In genomic region chr4:43530581-43530980, GRCm38 (mm10) we compare ENCODE assay signal across 10 mouse cellular contexts. TPM values are rescaled to one million over a fixed set of nuclear protein-coding genes. Genes with fewer than 3 reads are reported as not detected.
DNase-seq lines count a peak whose midpoint lies in the region; ATAC-seq and TF ChIP-seq lines count a peak whose summit lies in the region.
"Had no signal": no experiment of that assay in that cellular context is flagged by ENCODE, and none has a peak within 500 bp of the region (broad histone marks: within the 10 kb centered on the region; RNA-seq: fewer than 3 reads in every experiment).

No protein-coding gene starts in this region.

- H3K4me1 ChIP-seq in forebrain, embryonic 11.5 days (replicated peaks; ENCODE audit: control insufficient read depth, insufficient read depth, low read length): no peaks in the 10 kb centered on the region
- no peaks in the 10 kb centered on the region for H3K4me1 ChIP-seq in forebrain, embryonic 16.5 days (replicated peaks; ENCODE audit: control insufficient read depth, insufficient read depth, low read length)
- H3K4me1 ChIP-seq in heart, postnatal 0 days (ENCODE audit: control insufficient read depth, insufficient read depth): no peaks in the 10 kb centered on the region
- H3K4me1 ChIP-seq in small intestine, adult 2 months (ENCODE audit: control insufficient read depth, insufficient read depth, insufficient read length, low read length): peaks cover 3% of the 10 kb centered on the region; the same call in 1 of the 2 replicates
- H3K4me1 ChIP-seq: neural tube, embryonic 12.5 days had no signal

- H3K36me3 ChIP-seq in forebrain, embryonic 11.5 days (ENCODE audit: control insufficient read depth, insufficient read depth, low read length): no peaks in the 10 kb centered on the region; the same call in 1 of the 2 replicates
- H3K36me3 ChIP-seq in forebrain, embryonic 16.5 days (ENCODE audit: control insufficient read depth, insufficient read depth): peaks cover 21% of the 10 kb centered on the region
- H3K36me3 ChIP-seq in heart, postnatal 0 days (replicated peaks; ENCODE audit: control insufficient read depth, insufficient read depth, low read length): peaks cover 48% of the 10 kb centered on the region
- peaks cover 44% of the 10 kb centered on the region for H3K36me3 ChIP-seq in small intestine, adult 2 months (ENCODE audit: control insufficient read depth, insufficient read depth, low read length)

- no peak overlapping the region for H3K4me2 ChIP-seq in forebrain, embryonic 11.5 days (ENCODE audit: low read depth, low read length, severe bottlenecking)
- H3K4me2 ChIP-seq in forebrain, embryonic 16.5 days (ENCODE audit: low read length): no peak overlapping the region
- H3K4me2 ChIP-seq in heart, postnatal 0 days (ENCODE audit: low read depth, low read length): no peak overlapping the region
- H3K4me2 ChIP-seq: neural tube, embryonic 12.5 days had no signal

- ATAC-seq in forebrain, embryonic 11.5 days (replicated peaks; ENCODE audit: low FRiP score): no peak
- ATAC-seq in forebrain, embryonic 16.5 days: no peak
- ATAC-seq in heart, postnatal 0 days (ENCODE audit: insufficient read depth, low read depth): 0 out of 2 replicates have a peak, but pooled peaks have one; percentile 25
- ATAC-seq: Patski had no signal

- peak; percentile 82 for DNase-seq in forebrain, embryonic 11.5 days (ENCODE audit: low spot score)
- DNase-seq in adrenal gland, adult 18-20 months (ENCODE audit: low spot score in 2 of 2): peak; percentile 78 to 83
- DNase-seq in embryo, embryonic 11 days: peak; percentile 82
- DNase-seq in heart, postnatal 0 days (ENCODE audit: low spot score): peak; percentile 75
- peak; percentile 72 for DNase-seq in layer of hippocampus, adult 9-11 months
- DNase-seq in lung, postnatal 25 days (ENCODE audit: low spot score): peak; percentile 77

- peak; percentile 76 for TF ChIP-seq CTCF in heart, postnatal 0 days (IDR thresholded peaks at IDR 0.05; ENCODE audit: low read depth)
- TF ChIP-seq CTCF in small intestine, adult 2 months (IDR thresholded peaks at IDR 0.05; ENCODE audit: extremely low read depth, insufficient read length, insufficient replicate concordance, low read depth, low read length): peak; percentile 48; the same call in 1 of the 2 replicates

- no peak for TF ChIP-seq EP300 in heart, postnatal 0 days (IDR thresholded peaks at IDR 0.05; ENCODE audit: low read depth)

- no peaks in the 10 kb centered on the region for H3K27me3 ChIP-seq in forebrain, embryonic 11.5 days (ENCODE audit: control insufficient read depth, insufficient read depth, low read length)
- peaks cover 4% of the 10 kb centered on the region; the same call in 1 of the 2 replicates for H3K27me3 ChIP-seq in forebrain, embryonic 16.5 days (replicated peaks; ENCODE audit: control insufficient read depth, insufficient read depth, low read length)
- H3K27me3 ChIP-seq in heart, postnatal 0 days (ENCODE audit: control insufficient read depth, insufficient read depth, low read length): no peaks in the 10 kb centered on the region
- H3K27me3 ChIP-seq in small intestine, adult 2 months (ENCODE audit: control insufficient read depth, insufficient read depth, low read length): no peaks in the 10 kb centered on the region
- H3K27me3 ChIP-seq: Patski had no signal

- H3K9me3 ChIP-seq in forebrain, embryonic 11.5 days (ENCODE audit: control insufficient read depth, low read length): no peaks in the 10 kb centered on the region
- H3K9me3 ChIP-seq in forebrain, embryonic 16.5 days (ENCODE audit: control insufficient read depth, low read length): no peaks in the 10 kb centered on the region; the same call in 1 of the 2 replicates
- H3K9me3 ChIP-seq in heart, postnatal 0 days (replicated peaks; ENCODE audit: control insufficient read depth, low read length): no peaks in the 10 kb centered on the region
- H3K9me3 ChIP-seq: neural tube, embryonic 12.5 days had no signal

- TF ChIP-seq POLR2A in small intestine, adult 2 months (IDR thresholded peaks at IDR 0.05; ENCODE audit: low read depth, low read length): no peak

- H3K27ac ChIP-seq in forebrain, embryonic 11.5 days (ENCODE audit: low read depth, low read length): no peak overlapping the region
- no peak overlapping the region for H3K27ac ChIP-seq in forebrain, embryonic 16.5 days (ENCODE audit: low read length)
- no peak overlapping the region for H3K27ac ChIP-seq in heart, postnatal 0 days (ENCODE audit: low read depth)
- no peak overlapping the region for H3K27ac ChIP-seq in small intestine, adult 2 months (ENCODE audit: insufficient read depth, low read depth, low read length)
- H3K27ac ChIP-seq: neural tube, embryonic 12.5 days had no signal

- WGBS in forebrain, embryonic 11.5 days: 35% methylated on average over 7 of the region's 7 CpGs
- WGBS in forebrain, embryonic 16.5 days: 25% methylated on average over 7 of the region's 7 CpGs
- WGBS in heart, postnatal 0 days: 12% methylated on average over 7 of the region's 7 CpGs
- WGBS in small intestine, adult 2 months: 14% methylated on average over 7 of the region's 7 CpGs

- H3K4me3 ChIP-seq in forebrain, embryonic 11.5 days (ENCODE audit: low read depth, low read length): no peak overlapping the region
- no peak overlapping the region for H3K4me3 ChIP-seq in forebrain, embryonic 16.5 days (replicated peaks; ENCODE audit: low read length)
- H3K4me3 ChIP-seq in heart, postnatal 0 days (ENCODE audit: low read depth, low read length): no peak overlapping the region
- no peak overlapping the region for H3K4me3 ChIP-seq in small intestine, adult 2 months (ENCODE audit: low read depth, low read length)
- H3K4me3 ChIP-seq: neural tube, embryonic 12.5 days had no signal

- no peak overlapping the region for H3K9ac ChIP-seq in forebrain, embryonic 11.5 days (ENCODE audit: low read length)
- no peak overlapping the region for H3K9ac ChIP-seq in forebrain, embryonic 16.5 days (replicated peaks; ENCODE audit: low read depth, low read length)
- no peak overlapping the region for H3K9ac ChIP-seq in heart, postnatal 0 days (replicated peaks; ENCODE audit: low read depth, low read length)
- H3K9ac ChIP-seq: neural tube, embryonic 12.5 days had no signal

RNA-seq across cellular contexts. Expression of gene Tpm2, which starts 7.0 kb away (rescaled TPM):
- polyA plus RNA-seq in forebrain, embryonic 11.5 days (2014; fragmentation: Nextera tagmentation; extraction: Ambion mirVana): 46.7 and 52.7 TPM in 2 replicates
- polyA plus RNA-seq in forebrain, embryonic 16.5 days (2015; fragmentation: Nextera tagmentation; extraction: Ambion mirVana): 10.5 and 13.2 TPM in 2 replicates
- total RNA-seq in adrenal gland, adult 18-20 months (2021): 10 to 100 TPM; 33.4 to 61.7 TPM
- 25.7 and 67.0 TPM in 2 replicates for total RNA-seq in heart, postnatal 0 days (2014; rRNA removed; ENCODE audit: low replicate concordance)
- 109 TPM in 2 replicates for polyA plus RNA-seq in heart, postnatal 0 days (2015; fragmentation: Nextera tagmentation; extraction: Ambion mirVana)
- polyA plus RNA-seq in small intestine, adult 2 months (2012; rRNA removed): 31.6 and 37.0 TPM in 2 replicates

RNA-seq across cellular contexts. Expression of gene Car9, which starts 23.8 kb away (rescaled TPM):
- polyA plus RNA-seq in forebrain, embryonic 11.5 days (2014; fragmentation: Nextera tagmentation; extraction: Ambion mirVana): 0.52 and 0.87 TPM in 2 replicates
- polyA plus RNA-seq in forebrain, embryonic 16.5 days (2015; fragmentation: Nextera tagmentation; extraction: Ambion mirVana): 0.16 and 0.20 TPM in 2 replicates
- total RNA-seq in adrenal gland, adult 18-20 months (2021): under 1 TPM; 0.56 to 0.61 TPM
- total RNA-seq in heart, postnatal 0 days (2014; rRNA removed; ENCODE audit: low replicate concordance): 4.6 TPM in 1 of 2 replicates, not detected in the other
- polyA plus RNA-seq in heart, postnatal 0 days (2015; fragmentation: Nextera tagmentation; extraction: Ambion mirVana): 0.80 and 1.1 TPM in 2 replicates
- 36.6 and 47.7 TPM in 2 replicates for polyA plus RNA-seq in small intestine, adult 2 months (2012; rRNA removed)
- polyA plus RNA-seq: Patski had no signal

RNA-seq across cellular contexts. Expression of gene Arhgef39, which starts 31.1 kb away (rescaled TPM):
- polyA plus RNA-seq in forebrain, embryonic 11.5 days (2014; fragmentation: Nextera tagmentation; extraction: Ambion mirVana): 55.3 and 61.1 TPM in 2 replicates
- polyA plus RNA-seq in forebrain, embryonic 16.5 days (2015; fragmentation: Nextera tagmentation; extraction: Ambion mirVana): 17.4 and 18.8 TPM in 2 replicates
- 1 to 10 TPM; 1.1 to 1.9 TPM for total RNA-seq in adrenal gland, adult 18-20 months (2021)
- total RNA-seq in heart, postnatal 0 days (2014; rRNA removed; ENCODE audit: low replicate concordance): 18.7 and 27.0 TPM in 2 replicates
- 7.3 and 8.8 TPM in 2 replicates for polyA plus RNA-seq in heart, postnatal 0 days (2015; fragmentation: Nextera tagmentation; extraction: Ambion mirVana)
- polyA plus RNA-seq in small intestine, adult 2 months (2012; rRNA removed): 21.6 and 38.3 TPM in 2 replicates

RNA-seq across cellular contexts. Expression of gene Creb3, which starts 31.6 kb away (rescaled TPM):
- 42.8 and 45.6 TPM in 2 replicates for polyA plus RNA-seq in forebrain, embryonic 11.5 days (2014; fragmentation: Nextera tagmentation; extraction: Ambion mirVana)
- 83.5 and 91.1 TPM in 2 replicates for polyA plus RNA-seq in forebrain, embryonic 16.5 days (2015; fragmentation: Nextera tagmentation; extraction: Ambion mirVana)
- 100 to 1,000 TPM in 1 of 2 experiments, 10 to 100 TPM in 1; 95.8 to 144 TPM for total RNA-seq in adrenal gland, adult 18-20 months (2021)
- total RNA-seq in heart, postnatal 0 days (2014; rRNA removed; ENCODE audit: low replicate concordance): 30.1 and 46.3 TPM in 2 replicates
- 49.1 and 53.4 TPM in 2 replicates for polyA plus RNA-seq in heart, postnatal 0 days (2015; fragmentation: Nextera tagmentation; extraction: Ambion mirVana)
- 66.9 and 133 TPM in 2 replicates for polyA plus RNA-seq in small intestine, adult 2 months (2012; rRNA removed)

RNA-seq across cellular contexts. Expression of gene Tln1, which starts 31.9 kb away (rescaled TPM):
- polyA plus RNA-seq in forebrain, embryonic 11.5 days (2014; fragmentation: Nextera tagmentation; extraction: Ambion mirVana): 45.9 and 46.7 TPM in 2 replicates
- polyA plus RNA-seq in forebrain, embryonic 16.5 days (2015; fragmentation: Nextera tagmentation; extraction: Ambion mirVana): 49.5 and 54.6 TPM in 2 replicates
- 100 to 1,000 TPM; 167 to 208 TPM for total RNA-seq in adrenal gland, adult 18-20 months (2021)
- 141 and 185 TPM in 2 replicates for total RNA-seq in heart, postnatal 0 days (2014; rRNA removed; ENCODE audit: low replicate concordance)
- polyA plus RNA-seq in heart, postnatal 0 days (2015; fragmentation: Nextera tagmentation; extraction: Ambion mirVana): 67.1 and 77.2 TPM in 2 replicates
- polyA plus RNA-seq in small intestine, adult 2 months (2012; rRNA removed): 47.2 and 78.0 TPM in 2 replicates

Comparison
In these comparisons a context has a peak if more than half of its experiments do, and no peak if none do; other contexts are left out.
1. RNA of gene Car9, which starts 23.8 kb away (polyA plus RNA-seq): 36.6 to 47.7 TPM in small intestine, adult 2 months; 0.80 to 1.1 TPM in heart, postnatal 0 days, 0.52 to 0.87 TPM in forebrain, embryonic 11.5 days and 0.16 to 0.20 TPM in forebrain, embryonic 16.5 days; every median in the first group is over 10 times any median in the second.
2. Peak in every context shown above with its lines, with median percentiles within 50 percentile points of each other: DNase-seq.